Mouse (Mus musculus) small intestine, adult 2 months (tissue): ENCODE measurements around the gene Lrrc52.

Experiments
- CTCF ChIP-seq: fragments of 200-500 bp; IDR thresholded peaks from 2 replicates; pipeline ENCODE4 v1.5.1; 2012; ENCODE audit warnings: low read depth, mild to moderate bottlenecking, control low read depth, inconsistent platforms, low read length, moderate library complexity, mixed read lengths; ENCODE audit not compliant: insufficient replicate concordance, insufficient read length; ENCODE audit errors: extremely low read depth
- POLR2A ChIP-seq: fragments of 200-500 bp; IDR thresholded peaks from 2 replicates; pipeline ENCODE4 v1.6.1; 2012; ENCODE audit warnings: low read depth, mild to moderate bottlenecking, control low read depth, inconsistent platforms, low read length, moderate library complexity

- TF ChIP-seq CTCF (no peak), POLR2A (no peak)
These were observed 38.8 kb upstream of the Lrrc52 start for GRCm38 (mm10) chr1:167505427-167505826.
